Mouse (Mus musculus): Measurements from ENCODE around the gene Rnf44. TPM values are rescaled to one million over a fixed set of nuclear protein-coding genes. Genes with fewer than 3 reads are reported as not detected.
A peak's percentile ranks its signal among the peaks of the same experiment; 100 is the strongest.

Rnf44 gene
- polyA plus RNA-seq, 1 experiment from 2014 or later = 28.2 TPM

- DNase-seq (no peak), ATAC-seq (no peak)
- Histone ChIP-seq H3K9me3 (ENCODE audit: low read length) (no peaks in the 10 kb centered on the region), H3K27me3 (ENCODE audit: insufficient read depth, low read length) (no peaks in the 10 kb centered on the region), H3K4me3 (ENCODE audit: low read depth, low read length) (no peak overlapping the region), H3K4me2 (ENCODE audit: low read depth, low read length) (no peak overlapping the region), H3K27ac (ENCODE audit: low read depth) (no peak overlapping the region), H3K9ac (replicated peaks) (no peak overlapping the region; the same call in 1 of the 2 replicates), H3K36me3 (replicated peaks; ENCODE audit: insufficient read depth, low read length) (peaks cover 45% of the 10 kb centered on the region), H3K4me1 (ENCODE audit: insufficient read depth) (peaks cover 44% of the 10 kb centered on the region)
- whole genome bisulfite sequencing (ENCODE audit: insufficient replicate concordance) = 60% methylated on average over 3 of the region's 3 CpGs
- TF ChIP-seq CTCF (IDR thresholded peaks at IDR 0.05; ENCODE audit: low read depth) = no peak
Measured at GRCm38 (mm10) chr13:54684140-54684896, 9.4 kb downstream of the Rnf44 start.

DNA sequence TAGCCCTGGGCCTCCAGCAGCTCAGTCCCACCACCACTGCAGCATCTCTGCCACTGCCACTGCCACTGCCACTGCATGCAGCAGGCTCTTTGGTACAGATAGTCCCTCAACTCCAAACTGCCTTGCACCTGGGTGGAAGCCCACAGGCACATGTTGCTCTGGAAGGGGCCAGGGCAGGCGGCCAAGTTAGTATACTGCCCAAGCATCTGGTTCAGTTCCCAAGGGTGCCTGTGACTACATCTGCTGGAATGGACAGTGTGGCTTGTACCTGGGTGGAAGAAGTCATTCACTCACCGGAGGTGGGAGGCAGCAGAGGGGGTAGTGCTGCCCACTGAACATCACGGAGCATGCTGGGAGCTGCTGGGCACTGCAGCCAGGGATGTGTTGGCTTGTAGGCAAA lies 10.4 kb downstream of the Rnf44 start:
- WGBS (ENCODE audit: insufficient replicate concordance) = 93% methylated on average over 3 of the region's 3 CpGs
- no peak for TF ChIP-seq EP300 (IDR thresholded peaks at IDR 0.05; ENCODE audit: low read depth)
- Histone ChIP-seq H3K4me1 (ENCODE audit: insufficient read depth) (peaks cover 44% of the 10 kb centered on the region), H3K4me3 (ENCODE audit: low read depth, low read length) (no peak overlapping the region), H3K36me3 (replicated peaks; ENCODE audit: insufficient read depth, low read length) (peaks cover 52% of the 10 kb centered on the region), H3K4me2 (ENCODE audit: low read depth, low read length) (no peak overlapping the region), H3K9ac (replicated peaks) (no peak overlapping the region), H3K9me3 (ENCODE audit: low read length) (no peaks in the 10 kb centered on the region), H3K27ac (ENCODE audit: low read depth) (no peak overlapping the region), H3K27me3 (ENCODE audit: insufficient read depth, low read length) (no peaks in the 10 kb centered on the region)
- ATAC-seq = no peak
- DNase-seq = no peak

GRCm38 (mm10) chr13:54681291-54681690 lies 12.4 kb downstream of the Rnf44 start:
- peaks cover 41% of the 10 kb centered on the region for H3K4me1 ChIP-seq (ENCODE audit: insufficient read depth)
- peak overlapping the region; percentile 65 for H3K4me2 ChIP-seq (ENCODE audit: low read depth, low read length)
- peaks cover 52% of the 10 kb centered on the region for H3K36me3 ChIP-seq (replicated peaks; ENCODE audit: insufficient read depth, low read length)
- no peaks in the 10 kb centered on the region for H3K27me3 ChIP-seq (ENCODE audit: insufficient read depth, low read length)
- H3K9ac ChIP-seq (replicated peaks) = peak overlapping the region; percentile 41; the same call in 1 of the 2 replicates
- ATAC-seq (no peak), DNase-seq (peak; percentile 28)
- TF ChIP-seq EP300 (IDR thresholded peaks at IDR 0.05; ENCODE audit: low read depth) (no peak), CTCF (IDR thresholded peaks at IDR 0.05; ENCODE audit: low read depth) (no peak)
- no peaks in the 10 kb centered on the region for H3K9me3 ChIP-seq (ENCODE audit: low read length)
- H3K4me3 ChIP-seq (ENCODE audit: low read depth, low read length) = no peak overlapping the region
- peak overlapping the region; percentile 78 for H3K27ac ChIP-seq (ENCODE audit: low read depth)
- 58% methylated on average over 8 of the region's 8 CpGs for WGBS (ENCODE audit: insufficient replicate concordance)

GRCm38 (mm10) chr13:54680184-54680853 lies 13.4 kb downstream of the Rnf44 start:
- peak; percentile 71 for DNase-seq
- H3K4me2 ChIP-seq (ENCODE audit: low read depth, low read length) = peak overlapping the region; percentile 65
- H3K9me3 ChIP-seq (ENCODE audit: low read length) = no peaks in the 10 kb centered on the region
- peak; percentile 93 for ATAC-seq
- peaks cover 34% of the 10 kb centered on the region for H3K4me1 ChIP-seq (ENCODE audit: insufficient read depth)
- H3K36me3 ChIP-seq (replicated peaks; ENCODE audit: insufficient read depth, low read length) = peaks cover 52% of the 10 kb centered on the region
- H3K27ac ChIP-seq (ENCODE audit: low read depth) = peak overlapping the region; percentile 78
- TF ChIP-seq CTCF (IDR thresholded peaks at IDR 0.05; ENCODE audit: low read depth) = no peak
- peak; percentile 89 for TF ChIP-seq EP300 (IDR thresholded peaks at IDR 0.05; ENCODE audit: low read depth)
- no peaks in the 10 kb centered on the region for H3K27me3 ChIP-seq (ENCODE audit: insufficient read depth, low read length)
- 66% methylated on average over 17 of the region's 17 CpGs for WGBS (ENCODE audit: insufficient replicate concordance)
- peak overlapping the region; percentile 41 for H3K9ac ChIP-seq (replicated peaks)
- H3K4me3 ChIP-seq (ENCODE audit: low read depth, low read length) = peak overlapping the region; percentile 28; the same call in 1 of the 2 replicates

GRCm38 (mm10) chr13:54678263-54678662 lies 15.4 kb downstream of the Rnf44 start:
- Histone ChIP-seq H3K4me2 (ENCODE audit: low read depth, low read length) (no peak overlapping the region), H3K9ac (replicated peaks) (no peak overlapping the region), H3K27me3 (ENCODE audit: insufficient read depth, low read length) (no peaks in the 10 kb centered on the region), H3K9me3 (ENCODE audit: low read length) (no peaks in the 10 kb centered on the region), H3K27ac (ENCODE audit: low read depth) (no peak overlapping the region), H3K4me3 (ENCODE audit: low read depth, low read length) (no peak overlapping the region), H3K4me1 (ENCODE audit: insufficient read depth) (peaks cover 19% of the 10 kb centered on the region), H3K36me3 (replicated peaks; ENCODE audit: insufficient read depth, low read length) (peaks cover 44% of the 10 kb centered on the region)
- no peak for TF ChIP-seq EP300 (IDR thresholded peaks at IDR 0.05; ENCODE audit: low read depth)
- no peak for TF ChIP-seq CTCF (IDR thresholded peaks at IDR 0.05; ENCODE audit: low read depth)
- DNase-seq (no peak), ATAC-seq (no peak)
- 74% methylated on average over 4 of the region's 4 CpGs for WGBS (ENCODE audit: insufficient replicate concordance)

DNA sequence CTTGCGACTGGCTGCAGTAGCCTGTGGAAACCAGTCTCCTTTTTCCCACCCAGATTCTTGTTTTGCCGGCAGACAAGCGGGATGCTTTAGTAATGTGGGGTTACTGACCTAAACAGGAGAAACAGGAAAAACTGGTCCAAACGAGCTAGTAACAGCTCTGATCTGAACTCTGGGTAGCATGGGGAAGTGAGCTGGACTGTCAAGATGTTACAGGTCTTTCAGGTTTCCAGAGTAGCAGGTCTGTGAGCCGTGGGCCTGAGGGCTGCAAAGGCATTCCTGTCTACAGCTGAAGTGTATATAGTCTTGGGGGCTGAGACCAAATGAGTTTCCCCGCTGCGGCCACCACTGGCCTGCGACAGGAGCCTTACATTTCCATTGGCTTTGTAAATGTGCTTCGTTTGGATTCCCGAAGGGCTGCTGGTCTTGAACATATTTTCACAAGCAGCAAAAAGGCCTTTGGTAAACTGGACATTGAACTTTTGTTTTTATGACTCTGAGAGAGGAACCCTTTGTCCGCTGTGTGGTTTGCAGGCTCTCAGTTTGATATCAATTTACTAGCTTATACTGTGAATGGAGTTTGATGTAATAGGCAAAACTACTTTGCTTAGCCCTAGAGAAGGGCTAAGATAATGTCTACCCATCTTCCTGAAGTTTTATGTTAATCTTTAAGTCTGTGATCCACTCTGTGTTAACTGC lies 17.7 kb downstream of the Rnf44 start:
- DNase-seq (no peak), ATAC-seq (no peak)

More for the DNA sequence above, 17.7 kb downstream of the Rnf44 start:
- TF ChIP-seq EP300 (IDR thresholded peaks at IDR 0.05; ENCODE audit: low read depth) (no peak), CTCF (IDR thresholded peaks at IDR 0.05; ENCODE audit: low read depth) (no peak)
- Histone ChIP-seq H3K4me2 (ENCODE audit: low read depth, low read length) (no peak overlapping the region), H3K9me3 (ENCODE audit: low read length) (no peaks in the 10 kb centered on the region), H3K9ac (replicated peaks) (no peak overlapping the region), H3K27me3 (ENCODE audit: insufficient read depth, low read length) (no peaks in the 10 kb centered on the region), H3K27ac (ENCODE audit: low read depth) (no peak overlapping the region), H3K4me3 (ENCODE audit: low read depth, low read length) (no peak overlapping the region), H3K36me3 (replicated peaks; ENCODE audit: insufficient read depth, low read length) (peaks cover 22% of the 10 kb centered on the region), H3K4me1 (ENCODE audit: insufficient read depth) (peaks cover 12% of the 10 kb centered on the region)
- 58% methylated on average over 11 of the region's 11 CpGs for WGBS (ENCODE audit: insufficient replicate concordance)
